Mouse (Mus musculus): ENCODE measurements around the gene Hdac4.

- TF ChIP-seq CTCF (IDR thresholded peaks at IDR 0.05; ENCODE audit: low read depth) = no peak
- TF ChIP-seq EP300 (IDR thresholded peaks at IDR 0.05; ENCODE audit: low read depth) = no peak
Observed at GRCm38 (mm10) chr1:92082156-92082836, 113.2 kb downstream of the Hdac4 start.

All from liver, postnatal 0 days (tissue).